Mouse (Mus musculus) midbrain, postnatal 0 days (tissue): ENCODE results near the gene Dtx1. TPM values are rescaled to one million over a fixed set of nuclear protein-coding genes. Genes with fewer than 3 reads are reported as not detected.
A peak's percentile ranks its signal among the peaks of the same experiment; 100 is the strongest.

ENCODE experiments used
- ATAC-seq: fragments of 200-750 bp; cut with Nextera tagmentation; 2 replicates; pipeline ENCODE4 v1.8.0; 2017; ENCODE audit warnings: moderate number of reproducible peaks, mild to moderate bottlenecking, moderate TSS enrichment, moderate library complexity; ENCODE audit not compliant: low FRiP score
- DNase-seq: peaks from one replicate; pipeline ENCODE4 v3.0.0-alpha.2; 2015; ENCODE audit warnings: low spot score
- H3K27ac ChIP-seq: fragments of 300-500 bp; sonication (generic); 2 replicates; pipeline ENCODE4 v1.5.1; 2014; ENCODE audit warnings: low read depth, mild to moderate bottlenecking, low read length, mixed read lengths
- H3K27me3 ChIP-seq: fragments of 300-500 bp; sonication (generic); 2 replicates; pipeline ENCODE4 v1.6.1; 2014; ENCODE audit warnings: low read length, control low read depth, mixed read lengths; ENCODE audit not compliant: insufficient read depth
- H3K36me3 ChIP-seq: fragments of 300-500 bp; sonication (generic); 2 replicates; pipeline ENCODE4 v1.6.1; 2014; ENCODE audit warnings: low read length, control low read depth, mixed read lengths; ENCODE audit not compliant: insufficient read depth
- H3K4me1 ChIP-seq: fragments of 300-500 bp; sonication (generic); 2 replicates; pipeline ENCODE4 v1.6.1; 2014; ENCODE audit warnings: mild to moderate bottlenecking, control low read depth, antibody characterized with exemption, low read length, mixed read lengths; ENCODE audit not compliant: insufficient read depth
- H3K4me2 ChIP-seq: fragments of 300-500 bp; sonication (generic); 2 replicates; pipeline ENCODE4 v1.6.1; 2014; ENCODE audit warnings: low read depth, mild to moderate bottlenecking, low read length, mixed read lengths; ENCODE audit not compliant: poor library complexity, severe bottlenecking
- H3K4me3 ChIP-seq: fragments of 300-500 bp; sonication (generic); 2 replicates; pipeline ENCODE4 v1.5.1; 2014; ENCODE audit warnings: low read depth, mild to moderate bottlenecking, low read length, moderate library complexity
- H3K9ac ChIP-seq: fragments of 300-500 bp; sonication (generic); replicated peaks from 2 replicates; pipeline ENCODE4 v1.6.1; 2014; ENCODE audit warnings: mild to moderate bottlenecking, low read length, moderate library complexity, mixed read lengths; ENCODE audit not compliant: poor library complexity, severe bottlenecking
- H3K9me3 ChIP-seq: fragments of 300-500 bp; sonication (generic); 2 replicates; pipeline ENCODE4 v1.6.1; 2016; ENCODE audit warnings: low read length, control low read depth
- CTCF ChIP-seq: IDR thresholded peaks from 2 replicates; pipeline ENCODE4 v1.5.1; 2016; ENCODE audit warnings: antibody characterized with exemption, mild to moderate bottlenecking
- WGBS: fragments of 180-500 bp; shearing (Covaris S2); extraction: QIAGEN DNeasy Blood & Tissue Kit; methylation state at CpG from one replicate; pipeline ENCODE4 v1.1.7; 2014; 5-methylcytosine and 5-hydroxymethylcytosine counted together
- polyA plus RNA-seq: library from polyadenylated mRNA; unstranded; fragments of >200 nt; fragmentation: Nextera tagmentation; extraction: Ambion mirVana; gene quantifications from 2 replicates; pipeline ENCODE4 v1.2.1, GENCODE M21; 2015
- total RNA-seq: library from RNA; depleted of rRNA; stranded (reverse); fragments of >200 nt; gene quantifications from 2 replicates; pipeline ENCODE4 v1.2.3, GENCODE M21; 2014

Gene Dtx1
- total and polyA plus RNA-seq, 2 experiments from 2014 or later, result 67.9 to 242 TPM

GRCm38 (mm10) chr5:120687897-120688296 is 23.8 kb downstream of the Dtx1 start:
- H3K9me3 ChIP-seq, result no peaks in the 10 kb centered on the region
- ATAC-seq, result no peak
- no peaks in the 10 kb centered on the region for H3K27me3 ChIP-seq
- H3K4me1 ChIP-seq, result no peaks in the 10 kb centered on the region
- TF ChIP-seq CTCF, result no peak
- no peak overlapping the region for H3K9ac ChIP-seq
- 92% methylated on average over 5 of the region's 5 CpGs for WGBS
- H3K4me2 ChIP-seq, result no peak overlapping the region
- H3K27ac ChIP-seq, result no peak overlapping the region
- DNase-seq, result no peak
- no peak overlapping the region for H3K4me3 ChIP-seq
- H3K36me3 ChIP-seq, result peaks cover 63% of the 10 kb centered on the region

- H3K27ac ChIP-seq, result no peak overlapping the region
- H3K36me3 ChIP-seq, result peaks cover 63% of the 10 kb centered on the region
- ATAC-seq (no peak), DNase-seq (no peak)
- H3K4me2 ChIP-seq, result no peak overlapping the region
- 86% methylated on average over 3 of the region's 3 CpGs for WGBS
- no peaks in the 10 kb centered on the region for H3K9me3 ChIP-seq
- no peak for TF ChIP-seq CTCF
- H3K27me3 ChIP-seq, result no peaks in the 10 kb centered on the region
- no peak overlapping the region for H3K4me3 ChIP-seq
- H3K4me1 ChIP-seq, result no peaks in the 10 kb centered on the region
- no peak overlapping the region for H3K9ac ChIP-seq
These were observed 24.3 kb downstream of the Dtx1 start for GRCm38 (mm10) chr5:120687484-120687851.

- H3K4me1 ChIP-seq, result no peaks in the 10 kb centered on the region
- H3K27ac ChIP-seq, result no peak overlapping the region
- H3K9me3 ChIP-seq, result no peaks in the 10 kb centered on the region
- TF ChIP-seq CTCF, result no peak
- H3K27me3 ChIP-seq, result no peaks in the 10 kb centered on the region
- ATAC-seq (no peak), DNase-seq (no peak)
- no peak overlapping the region for H3K4me2 ChIP-seq
- H3K36me3 ChIP-seq, result peaks cover 66% of the 10 kb centered on the region
- no peak overlapping the region for H3K9ac ChIP-seq
- 86% methylated on average over 6 of the region's 6 CpGs for WGBS
- H3K4me3 ChIP-seq, result no peak overlapping the region
These were observed 24.8 kb downstream of the Dtx1 start for GRCm38 (mm10) chr5:120686749-120687483.

GRCm38 (mm10) chr5:120685678-120686077 is 26.0 kb downstream of the Dtx1 start:
- 82% methylated on average over 8 of the region's 8 CpGs for WGBS
- peaks cover 58% of the 10 kb centered on the region for H3K36me3 ChIP-seq

GRCm38 (mm10) chr5:120682982-120683771 is 28.6 kb downstream of the Dtx1 start:
- H3K9me3 ChIP-seq, result no peaks in the 10 kb centered on the region
- 19% methylated on average over 23 of the region's 24 CpGs for WGBS
- ATAC-seq (no peak), DNase-seq (no peak)
- H3K9ac ChIP-seq, result no peak overlapping the region
- H3K4me2 ChIP-seq, result no peak overlapping the region
- no peak for TF ChIP-seq CTCF
- H3K4me3 ChIP-seq, result no peak overlapping the region
- 0 out of 2 replicates have a peak, but pooled peaks cover 5% of the 10 kb centered on the region for H3K4me1 ChIP-seq
- no peak overlapping the region for H3K27ac ChIP-seq
- H3K36me3 ChIP-seq, result peaks cover 46% of the 10 kb centered on the region
- no peaks in the 10 kb centered on the region for H3K27me3 ChIP-seq

More at GRCm38 (mm10) chr5:120685678-120686077, 26.0 kb downstream of the Dtx1 start:
- ATAC-seq (no peak), DNase-seq (no peak)
- Histone ChIP-seq H3K4me2 (no peak overlapping the region), H3K27ac (no peak overlapping the region), H3K4me3 (no peak overlapping the region), H3K9ac (no peak overlapping the region), H3K4me1 (no peaks in the 10 kb centered on the region), H3K9me3 (no peaks in the 10 kb centered on the region), H3K27me3 (no peaks in the 10 kb centered on the region)
- no peak for TF ChIP-seq CTCF

GRCm38 (mm10) chr5:120680918-120681317 is 30.8 kb downstream of the Dtx1 start:
- Histone ChIP-seq H3K4me2 (no peak overlapping the region), H3K4me1 (0 out of 2 replicates have a peak, but pooled peaks cover 5% of the 10 kb centered on the region), H3K4me3 (no peak overlapping the region), H3K27ac (peak overlapping the region; percentile 90), H3K9ac (peak overlapping the region; percentile 8; the same call in 1 of the 2 replicates), H3K27me3 (no peaks in the 10 kb centered on the region), H3K36me3 (peaks cover 30% of the 10 kb centered on the region), H3K9me3 (no peaks in the 10 kb centered on the region)
- ATAC-seq (no peak), DNase-seq (peak; percentile 44)
- WGBS, result 76% methylated on average over 18 of the region's 18 CpGs
- TF ChIP-seq CTCF, result no peak
